Mouse (Mus musculus): Measurements from ENCODE around the gene Tbc1d30. TPM values are rescaled to one million over a fixed set of nuclear protein-coding genes. Genes with fewer than 3 reads are reported as not detected.
"Not testable (repeated sequence)": the region's sequence is repeated elsewhere in the genome, so short reads cannot be mapped to it uniquely, and the experiment has no call there.

The Tbc1d30 gene
- polyA plus RNA-seq, 1 experiment from 2014 or later = 5.3 TPM

DNA sequence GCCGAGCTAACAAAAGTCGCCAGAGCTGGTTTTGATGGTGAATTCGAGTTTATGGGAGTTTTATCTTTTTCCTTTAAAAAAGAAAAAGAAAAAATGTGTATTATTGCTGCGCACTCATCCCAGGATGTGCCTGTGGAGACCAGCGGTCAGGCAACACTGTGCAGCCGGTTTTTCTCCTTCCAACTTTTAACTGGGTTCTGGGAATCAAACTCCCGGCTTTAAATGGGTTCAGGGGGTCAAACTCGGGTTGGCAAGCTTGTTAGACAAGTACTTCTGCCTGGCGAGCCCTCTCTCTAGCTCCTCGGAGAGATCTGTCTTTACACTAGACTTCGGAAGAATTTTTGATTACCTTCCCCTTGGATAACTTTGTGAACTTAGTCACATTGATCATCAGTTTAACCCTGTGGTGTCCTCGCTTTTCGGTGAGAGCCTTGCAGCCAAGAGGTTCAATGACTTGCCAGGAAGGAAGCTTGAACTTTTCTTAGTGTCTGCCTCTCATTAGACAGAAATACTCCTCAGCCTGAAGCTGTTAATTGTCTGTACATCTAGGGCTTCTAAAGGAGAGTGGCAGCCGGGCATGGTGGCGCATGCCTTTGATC is 713 bp upstream of the Tbc1d30 start:
- Histone ChIP-seq H3K4me3 (ENCODE audit: low read depth, low read length) (peak overlapping the region; percentile 49), H3K9ac (ENCODE audit: low read length) (no peak overlapping the region), H3K9me3 (ENCODE audit: control insufficient read depth, low read length) (no peaks in the 10 kb centered on the region), H3K36me3 (ENCODE audit: control insufficient read depth, insufficient read depth, low read length) (no peaks in the 10 kb centered on the region), H3K4me2 (ENCODE audit: low read depth) (peak overlapping the region; percentile 80), H3K4me1 (ENCODE audit: control insufficient read depth, insufficient read depth, low read length) (peaks cover 7% of the 10 kb centered on the region), H3K27ac (ENCODE audit: low read depth, low read length) (no peak overlapping the region), H3K27me3 (ENCODE audit: control insufficient read depth, insufficient read depth, low read length) (peaks cover 17% of the 10 kb centered on the region)
- 37% methylated on average over 15 of the region's 15 CpGs for WGBS
- DNase-seq (ENCODE audit: low spot score) = no peak
- ATAC-seq (ENCODE audit: insufficient read depth, low FRiP score, low TSS enrichment) = no peak

DNA sequence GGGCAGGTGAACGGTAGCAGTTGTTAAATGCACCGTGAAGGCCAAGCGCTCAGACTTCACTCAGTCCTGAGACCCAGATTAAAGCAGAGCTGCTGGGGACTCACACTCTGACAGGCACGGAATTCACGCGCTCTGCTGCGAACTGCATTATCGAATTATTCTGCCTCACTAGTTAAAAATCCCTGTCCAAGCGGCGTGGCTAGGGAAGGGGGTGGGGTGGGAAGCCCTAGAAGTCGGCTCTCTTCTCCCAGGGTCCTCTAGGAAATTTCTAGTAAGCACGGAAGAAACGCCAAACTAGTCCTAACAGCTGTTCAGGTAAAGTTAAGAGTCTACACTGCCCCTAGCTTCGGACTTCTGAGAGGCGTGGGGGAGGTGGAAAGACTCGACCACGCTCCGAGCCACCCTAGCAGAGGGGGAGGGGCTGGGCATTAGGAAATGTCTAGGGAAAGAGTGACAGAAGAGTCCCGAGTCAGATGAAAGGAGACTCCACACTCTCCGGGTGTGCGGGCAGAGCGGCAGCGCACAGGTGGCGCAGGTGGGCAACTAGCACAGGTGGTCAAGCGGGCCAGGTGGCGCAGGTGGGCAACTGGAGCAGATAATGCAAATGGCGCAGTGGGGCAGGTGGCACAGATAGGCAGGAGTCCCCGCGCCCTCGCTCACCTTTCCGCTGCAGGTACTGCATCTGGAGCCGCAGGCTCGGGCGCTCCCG is 567 bp downstream of the Tbc1d30 start:
- H3K9ac ChIP-seq (ENCODE audit: low read length) = no peak overlapping the region
- H3K4me1 ChIP-seq (ENCODE audit: control insufficient read depth, insufficient read depth, low read length) = peaks cover 7% of the 10 kb centered on the region
- peaks cover 17% of the 10 kb centered on the region for H3K27me3 ChIP-seq (ENCODE audit: control insufficient read depth, insufficient read depth, low read length)

DNA sequence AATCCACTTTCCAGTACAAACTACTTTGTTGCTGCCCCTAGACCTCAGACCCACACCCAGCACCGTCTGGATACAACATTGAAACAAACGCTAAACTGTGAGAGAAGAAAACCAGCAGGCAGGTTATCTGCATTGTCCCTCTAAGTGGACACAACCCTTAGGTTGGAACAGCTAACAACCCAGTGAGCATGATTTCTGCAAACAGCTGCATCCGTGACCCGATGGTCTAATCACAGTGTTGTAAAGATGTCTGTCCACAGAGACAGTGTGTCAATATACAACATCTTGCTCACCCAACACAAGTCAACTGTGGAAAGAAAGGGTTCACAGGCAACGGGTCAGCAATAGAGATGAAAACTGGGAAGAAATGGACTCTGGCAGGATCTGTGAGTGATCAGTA is 1.8 kb downstream of the Tbc1d30 start:
- H3K27me3 ChIP-seq (ENCODE audit: control insufficient read depth, insufficient read depth, low read length) = peaks cover 17% of the 10 kb centered on the region

More for the DNA sequence above, 567 bp downstream of the Tbc1d30 start:
- DNase-seq (ENCODE audit: low spot score) (peak; percentile 56), ATAC-seq (ENCODE audit: insufficient read depth, low FRiP score, low TSS enrichment) (peak; percentile 58; the same call in 1 of the 2 replicates)
- Histone ChIP-seq H3K36me3 (ENCODE audit: control insufficient read depth, insufficient read depth, low read length) (no peaks in the 10 kb centered on the region), H3K9me3 (ENCODE audit: control insufficient read depth, low read length) (no peaks in the 10 kb centered on the region), H3K4me2 (ENCODE audit: low read depth) (peak overlapping the region; percentile 80), H3K4me3 (ENCODE audit: low read depth, low read length) (peak overlapping the region; percentile 49), H3K27ac (ENCODE audit: low read depth, low read length) (no peak overlapping the region)
- under 1% methylated on average over 35 of the region's 35 CpGs for WGBS

DNA sequence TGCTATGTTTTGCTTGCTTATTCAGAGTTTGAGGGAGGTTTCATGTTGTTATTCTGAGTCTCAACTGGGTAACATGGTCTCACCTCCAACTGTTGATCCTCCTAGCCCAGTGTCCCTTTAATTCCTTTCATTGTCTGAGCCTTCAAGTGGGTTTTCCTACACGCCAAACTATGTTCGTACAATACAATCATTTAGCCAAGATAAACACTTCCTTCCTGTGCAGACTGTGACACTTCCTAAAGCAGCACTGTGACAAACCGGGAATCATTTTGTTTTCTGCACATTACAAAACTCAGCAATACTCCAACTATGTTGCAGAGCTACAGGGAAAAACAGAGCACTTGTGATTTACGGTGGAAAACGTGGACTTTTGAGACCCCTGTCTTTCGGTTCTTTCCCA is 7.2 kb downstream of the Tbc1d30 start:
- no peaks in the 10 kb centered on the region for H3K27me3 ChIP-seq (ENCODE audit: control insufficient read depth, insufficient read depth, low read length)
- ATAC-seq (ENCODE audit: insufficient read depth, low FRiP score, low TSS enrichment) (no peak), DNase-seq (ENCODE audit: low spot score) (no peak)
- H3K4me1 ChIP-seq (ENCODE audit: control insufficient read depth, insufficient read depth, low read length) = peaks cover 2% of the 10 kb centered on the region; the same call in 1 of the 2 replicates
- H3K27ac ChIP-seq (ENCODE audit: low read depth, low read length) = no peak overlapping the region
- H3K9ac ChIP-seq (ENCODE audit: low read length) = no peak overlapping the region
- H3K4me2 ChIP-seq (ENCODE audit: low read depth) = no peak overlapping the region
- WGBS = 73% methylated on average over 6 of the region's 6 CpGs
- no peaks in the 10 kb centered on the region for H3K9me3 ChIP-seq (ENCODE audit: control insufficient read depth, low read length)
- no peaks in the 10 kb centered on the region for H3K36me3 ChIP-seq (ENCODE audit: control insufficient read depth, insufficient read depth, low read length)
- H3K4me3 ChIP-seq (ENCODE audit: low read depth, low read length) = no peak overlapping the region

More for the DNA sequence above, 1.8 kb downstream of the Tbc1d30 start:
- no peak overlapping the region for H3K4me3 ChIP-seq (ENCODE audit: low read depth, low read length)
- no peak for DNase-seq (ENCODE audit: low spot score)
- H3K27ac ChIP-seq (ENCODE audit: low read depth, low read length) = no peak overlapping the region
- no peak overlapping the region for H3K4me2 ChIP-seq (ENCODE audit: low read depth)
- peaks cover 7% of the 10 kb centered on the region for H3K4me1 ChIP-seq (ENCODE audit: control insufficient read depth, insufficient read depth, low read length)
- no peak overlapping the region for H3K9ac ChIP-seq (ENCODE audit: low read length)
- H3K9me3 ChIP-seq (ENCODE audit: control insufficient read depth, low read length) = no peaks in the 10 kb centered on the region
- WGBS = 44% methylated on average over 5 of the region's 5 CpGs
- no peak for ATAC-seq (ENCODE audit: insufficient read depth, low FRiP score, low TSS enrichment)
- H3K36me3 ChIP-seq (ENCODE audit: control insufficient read depth, insufficient read depth, low read length) = no peaks in the 10 kb centered on the region

DNA sequence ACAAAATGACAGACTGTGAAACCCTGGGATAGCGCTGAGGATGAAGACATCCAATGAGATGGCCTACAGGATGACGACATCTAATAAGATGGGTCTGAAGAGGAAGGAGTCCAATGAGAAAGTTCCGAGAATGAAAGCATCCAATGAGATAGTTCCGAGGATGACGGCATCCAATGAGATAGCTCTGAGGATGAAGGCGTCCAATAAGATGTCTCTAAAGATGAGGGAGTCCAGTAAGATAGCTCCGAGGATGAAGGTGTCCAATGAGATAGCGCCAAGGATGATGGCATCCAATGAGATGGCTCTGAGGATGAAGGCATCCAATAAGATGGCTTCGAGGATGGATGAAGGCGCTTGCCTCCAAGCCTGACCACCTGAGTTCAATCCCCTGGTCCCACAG is 8.8 kb downstream of the Tbc1d30 start:
- Histone ChIP-seq H3K4me1 (ENCODE audit: control insufficient read depth, insufficient read depth, low read length) (peaks cover 2% of the 10 kb centered on the region; the same call in 1 of the 2 replicates), H3K27me3 (ENCODE audit: control insufficient read depth, insufficient read depth, low read length) (no peaks in the 10 kb centered on the region), H3K36me3 (ENCODE audit: control insufficient read depth, insufficient read depth, low read length) (no peaks in the 10 kb centered on the region), H3K9me3 (ENCODE audit: control insufficient read depth, low read length) (no peaks in the 10 kb centered on the region), H3K4me2 (ENCODE audit: low read depth) (no peak overlapping the region), H3K9ac (ENCODE audit: low read length) (no peak overlapping the region), H3K4me3 (ENCODE audit: low read depth, low read length) (no peak overlapping the region), H3K27ac (ENCODE audit: low read depth, low read length) (no peak overlapping the region)
- no peak for ATAC-seq (ENCODE audit: insufficient read depth, low FRiP score, low TSS enrichment)
- 96% methylated on average over 10 of the region's 10 CpGs for WGBS
- DNase-seq (ENCODE audit: low spot score) = no peak

DNA sequence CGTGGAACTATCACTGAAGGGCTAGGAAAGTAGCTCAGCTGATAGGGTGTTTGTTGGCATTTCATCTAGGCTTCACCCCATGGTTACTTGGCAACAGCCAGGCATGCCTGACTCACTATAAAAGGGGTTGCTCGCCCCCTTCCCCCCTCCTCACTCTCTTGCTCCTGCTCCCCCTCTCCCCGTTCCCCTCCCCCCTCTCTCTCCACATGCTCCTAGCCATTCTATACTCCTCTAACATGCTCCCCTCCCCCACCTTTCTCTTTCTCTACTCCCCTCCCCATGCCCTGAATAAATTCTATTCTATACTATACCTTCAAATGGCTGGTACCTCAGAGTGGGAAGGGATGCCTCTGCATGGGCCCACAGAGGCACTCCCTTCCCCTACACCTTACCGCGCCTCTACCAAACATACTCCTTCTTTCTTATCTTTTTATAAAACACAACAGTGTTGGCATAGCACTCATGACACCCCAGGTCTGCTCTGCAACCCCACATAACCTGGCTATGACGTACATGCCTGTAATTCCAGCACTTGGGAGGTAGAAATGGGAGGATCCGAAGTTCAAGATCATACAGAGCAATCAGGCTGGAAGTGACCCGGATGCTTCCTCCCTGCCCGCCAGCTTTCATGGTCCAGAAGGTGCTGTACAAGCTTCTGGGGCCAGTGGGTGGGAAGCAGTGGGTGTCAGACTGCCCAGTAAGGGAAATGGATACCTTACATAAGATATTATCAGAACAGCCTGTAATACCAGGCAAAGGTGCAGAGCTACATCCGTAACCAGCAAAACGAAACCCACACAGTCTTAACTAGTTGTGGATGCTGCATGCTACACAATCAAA is 10.1 kb downstream of the Tbc1d30 start:
- Histone ChIP-seq H3K27me3 (ENCODE audit: control insufficient read depth, insufficient read depth, low read length) (no peaks in the 10 kb centered on the region), H3K36me3 (ENCODE audit: control insufficient read depth, insufficient read depth, low read length) (no peaks in the 10 kb centered on the region), H3K4me2 (ENCODE audit: low read depth) (no peak overlapping the region), H3K27ac (ENCODE audit: low read depth, low read length) (no peak overlapping the region), H3K9ac (ENCODE audit: low read length) (no peak overlapping the region), H3K4me1 (ENCODE audit: control insufficient read depth, insufficient read depth, low read length) (peaks cover 2% of the 10 kb centered on the region; the same call in 1 of the 2 replicates), H3K9me3 (ENCODE audit: control insufficient read depth, low read length) (no peaks in the 10 kb centered on the region), H3K4me3 (ENCODE audit: low read depth, low read length) (no peak overlapping the region)
- WGBS = 62% methylated on average over 11 of the region's 11 CpGs
- peak; percentile 85 for ATAC-seq (ENCODE audit: insufficient read depth, low FRiP score, low TSS enrichment)
- DNase-seq (ENCODE audit: low spot score) = peak; percentile 47

DNA sequence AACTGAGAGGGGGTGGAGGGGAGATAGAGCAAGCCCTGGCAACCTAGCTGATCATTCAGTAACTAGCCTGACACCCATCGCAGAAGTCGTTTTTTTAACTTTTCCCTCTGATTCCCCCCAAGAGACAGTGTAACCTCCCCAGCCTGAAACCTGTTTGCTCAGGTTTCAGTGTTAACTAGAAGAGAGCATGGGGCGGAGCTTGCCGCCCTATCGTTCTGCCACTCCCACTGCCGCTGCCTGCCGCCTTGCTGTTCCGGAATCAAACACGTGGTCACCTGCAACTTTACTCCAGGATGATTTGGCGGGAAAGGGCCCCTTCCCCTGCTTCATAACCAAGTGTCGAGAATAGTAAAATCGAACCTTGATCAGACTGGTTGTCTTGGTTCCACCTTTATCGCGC is 14.5 kb downstream of the Tbc1d30 start:
- H3K27ac ChIP-seq (ENCODE audit: low read depth, low read length); H3K9ac ChIP-seq (ENCODE audit: low read length); H3K4me1 ChIP-seq (ENCODE audit: control insufficient read depth, insufficient read depth, low read length); H3K4me2 ChIP-seq (ENCODE audit: low read depth); H3K36me3 ChIP-seq (ENCODE audit: control insufficient read depth, insufficient read depth, low read length); H3K4me3 ChIP-seq (ENCODE audit: low read depth, low read length); DNase-seq (ENCODE audit: low spot score); H3K27me3 ChIP-seq (ENCODE audit: control insufficient read depth, insufficient read depth, low read length); ATAC-seq (ENCODE audit: insufficient read depth, low FRiP score, low TSS enrichment); H3K9me3 ChIP-seq (ENCODE audit: control insufficient read depth, low read length): not testable (repeated sequence)
- WGBS = 69% methylated on average over 14 of the region's 14 CpGs

DNA sequence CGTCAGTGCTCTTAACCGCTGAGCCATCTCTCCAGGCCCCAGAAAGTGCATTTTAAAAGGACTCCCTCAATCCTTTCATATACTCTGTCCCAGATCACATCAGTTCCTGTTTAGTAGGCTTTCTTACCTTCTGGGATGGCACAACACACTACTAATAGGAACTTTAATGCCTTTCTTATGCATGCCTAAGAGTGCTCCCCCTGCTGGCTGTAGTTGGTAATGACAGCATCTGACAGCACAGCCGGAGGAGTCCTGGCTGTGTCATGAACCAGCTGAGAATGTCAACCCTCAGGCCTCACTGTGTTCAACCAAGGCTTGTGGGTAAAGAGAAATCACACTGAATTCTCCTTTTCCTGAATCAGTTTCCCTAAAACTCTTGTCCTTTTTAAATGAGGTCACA is 16.5 kb downstream of the Tbc1d30 start:
- ATAC-seq (ENCODE audit: insufficient read depth, low FRiP score, low TSS enrichment) (no peak), DNase-seq (ENCODE audit: low spot score) (peak; percentile 62)
- Histone ChIP-seq H3K4me2 (ENCODE audit: low read depth) (no peak overlapping the region), H3K9me3 (ENCODE audit: control insufficient read depth, low read length) (no peaks in the 10 kb centered on the region), H3K4me3 (ENCODE audit: low read depth, low read length) (no peak overlapping the region), H3K27me3 (ENCODE audit: control insufficient read depth, insufficient read depth, low read length) (no peaks in the 10 kb centered on the region), H3K9ac (ENCODE audit: low read length) (no peak overlapping the region), H3K4me1 (ENCODE audit: control insufficient read depth, insufficient read depth, low read length) (no peaks in the 10 kb centered on the region), H3K27ac (ENCODE audit: low read depth, low read length) (no peak overlapping the region), H3K36me3 (ENCODE audit: control insufficient read depth, insufficient read depth, low read length) (no peaks in the 10 kb centered on the region)
- WGBS = 75% methylated on average over 3 of the region's 3 CpGs
